Mouse (Mus musculus): ENCODE data around the gene Fry. TPM values are rescaled to one million over a fixed set of nuclear protein-coding genes. Genes with fewer than 3 reads are reported as not detected.

Gene Fry
- total RNA-seq, 4 experiments from 2014 or later, result 116 to 137 (median 123) TPM

- no peak for DNase-seq (ENCODE audit: low spot score)
Measured at GRCm38 (mm10) chr5:150223546-150224239, 105.2 kb downstream of the Fry start.

DNA sequence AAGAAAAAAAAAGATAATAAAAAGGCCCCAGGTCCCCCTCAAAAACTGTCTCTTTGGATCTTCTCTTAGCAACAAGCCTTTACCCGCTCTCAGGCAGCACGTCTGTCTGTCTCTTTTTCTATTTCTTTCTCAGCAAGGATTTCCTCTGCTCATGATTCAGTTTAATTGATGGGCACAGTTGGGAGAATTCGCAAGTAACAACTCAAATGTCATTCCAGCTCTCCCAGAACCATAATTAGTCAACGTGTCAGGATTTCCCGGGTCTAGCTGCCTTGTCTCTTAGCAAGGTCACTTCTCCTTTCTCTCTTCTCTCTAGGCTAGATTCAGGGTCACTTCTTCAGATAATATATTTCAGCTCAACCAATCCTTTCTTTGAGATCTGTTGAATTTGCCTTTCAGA, 110.6 kb downstream of the Fry start:
- no peak for DNase-seq (ENCODE audit: low spot score)

DNA sequence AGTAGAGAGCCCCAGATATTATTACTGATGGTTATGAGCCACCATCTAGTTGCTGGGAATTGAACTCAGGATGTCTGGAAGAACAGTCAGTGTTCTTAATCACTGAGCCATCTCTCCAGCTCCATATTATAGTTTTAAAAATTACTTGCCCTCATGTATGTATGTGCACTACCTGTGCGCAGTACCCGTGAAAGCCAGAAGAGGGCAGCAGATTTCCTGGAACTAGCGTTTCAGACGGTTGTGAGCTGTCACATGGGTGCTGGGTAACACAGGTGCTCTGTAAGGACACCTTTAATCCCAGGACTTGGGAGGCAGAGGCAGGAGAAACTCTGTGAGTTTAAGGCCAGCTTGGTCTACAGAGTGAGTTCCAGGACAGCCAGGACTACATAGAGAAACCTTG, 111.3 kb downstream of the Fry start:
- DNase-seq (ENCODE audit: low spot score), result no peak

DNA sequence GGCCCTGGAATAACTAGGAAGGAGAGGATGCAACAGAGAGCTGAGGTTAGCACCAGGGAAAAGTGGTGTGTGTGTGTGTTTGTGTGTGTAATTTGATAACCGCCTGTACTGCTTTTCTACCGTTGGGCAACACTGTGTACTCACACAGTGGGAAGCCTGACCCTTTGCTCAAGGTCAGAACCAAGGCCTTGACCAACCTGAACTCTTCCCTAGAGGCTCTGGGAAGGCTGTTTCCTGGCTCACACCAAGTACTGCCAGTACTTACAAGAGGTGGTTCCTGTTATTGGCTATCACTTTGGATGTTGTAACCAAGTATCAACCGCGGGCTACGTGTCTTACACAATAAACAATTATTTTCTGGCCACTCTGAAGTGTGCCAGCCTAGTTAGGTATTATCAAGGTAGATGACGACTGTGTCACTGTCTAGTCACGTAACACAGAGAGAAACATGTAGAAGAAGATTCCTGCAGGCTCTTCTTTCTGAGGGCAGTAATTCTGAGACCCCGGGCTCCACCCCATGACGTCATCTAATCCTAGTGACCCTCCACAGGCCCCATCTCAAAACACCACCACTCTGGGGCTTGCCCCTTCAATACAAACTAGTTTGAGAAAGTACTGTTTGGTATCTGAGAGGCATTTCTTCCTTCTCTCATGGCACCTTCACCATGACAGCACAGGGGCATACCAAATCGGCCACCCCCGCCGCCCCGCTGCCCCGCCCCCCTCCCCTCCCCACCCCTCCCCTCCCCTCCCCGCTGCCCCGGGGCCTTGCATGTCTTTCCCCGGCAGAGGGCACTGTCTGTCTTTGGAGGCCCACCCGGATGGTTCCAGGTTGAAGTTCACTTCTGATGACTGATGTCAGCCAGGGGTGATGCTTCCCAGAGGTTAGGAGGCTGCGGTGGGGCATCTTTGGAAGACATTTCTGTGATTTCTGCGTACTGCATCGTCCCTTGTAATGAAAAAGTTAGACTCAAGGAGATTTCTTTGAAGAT, 114.0 kb downstream of the Fry start:
- DNase-seq (ENCODE audit: low spot score), result peak; percentile 26

DNA sequence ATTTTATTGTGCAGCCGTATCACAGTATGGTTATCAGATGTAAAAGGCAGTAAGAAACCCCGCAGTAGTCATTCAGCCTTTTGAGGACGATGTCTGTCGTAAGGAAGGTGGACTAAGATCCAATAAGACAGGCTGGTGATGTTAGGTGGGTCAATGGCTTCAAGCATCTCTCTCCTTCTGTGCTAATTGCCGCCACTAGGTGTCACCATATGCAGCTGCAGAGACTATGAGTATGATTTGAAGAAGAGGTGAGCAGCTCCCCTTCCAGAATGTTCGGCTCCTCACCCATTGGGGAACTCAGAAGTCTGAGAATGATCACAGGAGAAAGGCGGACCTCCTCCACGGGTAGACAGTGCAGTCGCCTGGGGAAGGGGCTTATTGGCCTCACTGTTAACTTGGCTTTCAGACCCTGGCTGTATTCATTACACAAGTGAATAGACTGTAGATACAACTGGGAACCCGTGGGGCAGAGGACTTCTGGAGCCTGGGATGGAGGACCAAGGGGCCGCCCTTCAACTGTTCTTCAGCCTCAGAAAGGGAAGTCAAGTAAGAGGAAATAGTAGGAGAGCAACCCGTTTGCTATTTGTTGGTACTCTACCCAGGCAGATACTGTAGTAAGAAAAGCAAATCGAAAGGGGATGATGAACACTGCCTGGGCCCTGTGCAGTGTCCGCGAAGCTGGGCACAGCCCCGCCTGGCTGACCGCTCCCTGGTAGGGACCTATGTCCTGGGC, 114.9 kb downstream of the Fry start:
- peak; percentile 76 for DNase-seq (ENCODE audit: low spot score)

DNA sequence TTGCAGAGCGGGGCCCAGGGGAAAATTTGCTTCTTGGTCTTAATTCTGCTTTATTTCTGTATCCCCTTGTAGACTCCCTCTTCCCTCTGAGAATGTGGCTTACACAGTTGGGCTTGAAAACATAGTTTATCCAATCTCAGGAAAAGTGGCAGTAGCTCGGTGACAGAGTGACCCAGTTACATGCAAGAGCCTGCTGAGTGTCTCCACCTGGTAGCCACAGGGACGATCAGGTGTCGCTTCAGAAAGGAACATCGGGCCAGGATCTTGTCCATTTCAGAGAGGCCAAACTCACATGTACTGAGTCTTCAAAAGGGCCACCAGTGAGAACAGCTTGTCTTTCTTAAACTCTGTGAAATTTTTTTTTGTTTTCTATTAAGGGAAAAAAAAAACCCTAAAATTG, 117.5 kb downstream of the Fry start:
- no peak for DNase-seq (ENCODE audit: low spot score)

DNA sequence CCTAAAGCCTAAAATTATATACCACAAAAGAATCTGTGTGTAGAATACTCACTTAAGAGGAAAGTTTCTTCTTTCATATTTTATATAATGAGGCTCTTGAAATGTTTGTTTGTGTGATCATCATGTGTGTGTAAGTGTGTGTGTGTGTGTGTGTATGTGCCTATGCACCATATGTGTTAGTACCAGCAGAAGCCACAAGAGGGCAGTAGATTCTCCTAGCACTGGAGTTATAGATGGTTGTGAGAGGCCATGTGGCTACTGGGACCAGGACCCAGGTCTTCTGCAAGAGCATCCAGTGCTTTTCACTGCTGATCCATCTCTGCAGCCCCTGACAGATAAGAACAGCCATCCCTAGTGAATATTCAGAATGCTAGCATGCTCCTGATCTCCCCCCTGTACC, 118.2 kb downstream of the Fry start:
- no peak for DNase-seq (ENCODE audit: low spot score)

DNA sequence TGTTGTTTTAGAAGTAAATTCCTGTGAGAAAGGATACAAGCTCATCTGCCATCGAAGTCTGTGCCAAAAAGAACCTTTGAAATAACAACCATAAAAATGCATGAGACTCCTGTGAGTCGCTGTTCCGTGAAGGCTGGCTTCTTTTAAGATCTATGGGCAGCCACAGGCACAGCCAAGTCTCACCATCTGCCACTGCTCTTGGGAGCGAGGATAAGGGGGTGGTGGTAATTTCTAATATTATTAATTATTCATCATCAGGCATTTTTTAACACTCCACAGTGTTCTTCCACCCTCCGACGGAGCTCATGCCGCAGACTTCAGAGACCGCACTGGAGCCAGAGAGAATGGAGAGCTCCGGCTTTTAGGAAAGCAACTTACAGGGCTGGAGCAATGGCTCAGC, 123.2 kb downstream of the Fry start:
- no peak for DNase-seq (ENCODE audit: low spot score)

- no peak for DNase-seq (ENCODE audit: low spot score)
Measured at GRCm38 (mm10) chr5:150246737-150247136, 128.3 kb downstream of the Fry start.

- no peak for DNase-seq (ENCODE audit: low spot score)
Measured at GRCm38 (mm10) chr5:150257764-150258163, 139.3 kb downstream of the Fry start.

DNA sequence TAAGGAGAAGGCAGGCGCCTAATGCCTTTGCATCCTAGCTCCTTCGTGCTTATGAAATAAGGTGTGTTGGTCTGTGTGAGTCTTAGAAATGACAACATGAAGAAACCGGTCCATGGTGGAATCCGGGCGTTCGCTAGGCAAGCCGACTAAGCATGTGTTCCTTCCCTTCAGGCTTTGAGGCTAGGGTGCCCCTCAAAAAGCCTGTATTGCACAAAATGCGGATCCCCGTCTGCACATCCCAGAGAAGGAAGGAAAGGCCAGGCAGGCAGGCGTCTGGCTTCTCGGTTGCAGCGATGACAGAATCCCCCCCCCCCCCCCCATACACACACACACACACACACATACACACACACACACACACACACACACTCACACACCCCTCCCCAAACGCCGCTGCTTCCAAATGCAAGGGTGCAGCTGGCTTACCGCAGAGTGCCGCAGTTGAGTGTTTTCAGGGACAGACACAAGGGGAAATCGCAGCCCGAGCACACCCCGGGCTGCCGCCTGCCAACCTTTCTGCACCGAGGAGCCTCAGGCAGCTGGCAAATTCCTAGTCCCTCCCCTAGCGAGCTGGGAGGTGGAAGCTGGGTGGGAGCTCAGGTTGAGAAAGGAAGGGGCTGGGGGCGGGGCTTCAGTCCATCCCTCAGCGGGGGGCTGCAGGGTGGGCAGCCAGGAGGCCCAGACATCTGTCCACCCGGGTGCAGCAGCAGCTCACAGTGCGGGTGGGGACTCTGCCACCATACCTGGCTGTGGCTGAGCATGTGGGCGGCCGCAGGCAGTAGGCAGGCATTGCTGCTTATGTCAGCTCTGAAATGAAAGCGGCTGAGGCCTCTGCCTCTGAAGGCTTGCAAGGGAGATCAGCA, 141.0 kb downstream of the Fry start:
- peak; percentile 13 for DNase-seq (ENCODE audit: low spot score)

GRCm38 (mm10) chr5:150260054-150260386, 141.6 kb downstream of the Fry start:
- no peak for DNase-seq (ENCODE audit: low spot score)

DNA sequence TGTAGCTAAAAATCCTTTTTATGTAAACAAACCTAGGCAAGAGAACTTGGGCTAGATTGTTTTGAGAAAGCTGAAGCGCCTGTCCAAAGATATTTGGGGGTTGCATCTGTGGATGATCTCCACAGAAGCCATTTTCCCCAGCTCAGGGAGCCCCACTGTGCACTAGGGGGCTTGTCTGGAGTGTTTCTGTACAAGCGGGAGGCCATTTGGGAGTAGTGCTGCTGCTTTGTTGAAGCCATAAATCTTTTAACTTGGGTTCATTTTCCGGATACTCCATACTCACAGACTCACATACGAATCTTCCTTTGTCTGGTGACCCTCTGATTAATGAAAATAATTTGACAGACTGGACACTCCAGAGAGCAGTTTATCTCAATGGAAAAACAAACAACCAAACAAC, 142.9 kb downstream of the Fry start:
- no peak for DNase-seq (ENCODE audit: low spot score)

DNA sequence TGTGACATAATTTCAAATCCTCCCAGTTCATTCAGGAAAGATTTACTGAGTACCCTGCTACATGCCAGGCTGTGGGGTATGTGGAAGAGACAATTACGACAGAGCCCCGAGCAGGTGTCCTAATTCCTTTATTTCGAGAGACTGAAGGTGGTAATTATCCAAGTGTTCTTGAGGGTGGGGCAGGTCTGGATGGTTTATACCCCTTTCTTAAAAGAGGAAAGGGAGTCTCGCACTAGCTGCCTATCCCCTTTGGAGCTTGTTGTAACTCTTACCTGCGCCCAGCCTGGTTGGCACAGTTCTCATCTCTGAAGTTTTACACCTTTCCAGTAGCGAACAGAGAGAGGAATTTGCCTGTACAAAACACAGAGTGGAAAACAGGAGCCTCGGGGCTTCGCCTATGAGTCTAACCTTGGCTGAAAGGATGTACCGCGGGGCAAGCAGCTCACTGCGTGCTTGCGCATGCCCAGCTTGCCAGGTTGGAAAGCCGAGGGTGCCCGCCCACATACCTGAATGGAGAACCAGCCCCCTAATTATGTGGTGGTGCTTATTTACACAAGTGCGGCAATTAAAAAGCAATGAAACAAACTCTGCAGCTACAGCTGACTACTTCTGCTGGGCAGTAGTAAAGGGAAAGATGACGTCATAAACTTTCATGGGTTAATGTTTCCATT, 143.7 kb downstream of the Fry start:
- DNase-seq (ENCODE audit: low spot score), result no peak

DNA sequence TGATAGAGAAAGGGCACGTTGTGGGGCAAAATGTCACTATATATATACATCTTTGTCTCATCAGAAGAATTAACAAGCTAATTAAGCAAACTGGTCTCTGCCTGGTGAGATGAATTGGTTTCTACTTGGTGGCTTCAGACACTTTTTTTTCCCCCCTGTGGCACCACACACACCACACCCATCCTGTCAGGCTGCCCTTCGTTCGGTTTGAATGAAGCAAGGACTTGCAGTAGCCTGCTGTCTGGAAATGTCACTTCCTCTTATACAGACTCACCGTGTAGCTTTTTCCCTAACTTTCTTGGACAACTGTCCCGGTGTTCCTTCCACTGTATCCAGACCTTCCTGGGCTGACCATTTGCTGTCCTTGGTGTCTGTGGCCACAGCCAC, 144.3 kb downstream of the Fry start:
- peak; percentile 45 for DNase-seq (ENCODE audit: low spot score)

GRCm38 (mm10) chr5:150263162-150263561, 144.7 kb downstream of the Fry start:
- DNase-seq (ENCODE audit: low spot score), result peak; percentile 35

GRCm38 (mm10) chr5:150263656-150264055, 145.2 kb downstream of the Fry start:
- peak; percentile 13 for DNase-seq (ENCODE audit: low spot score)

- no peak for DNase-seq (ENCODE audit: low spot score)
Measured at GRCm38 (mm10) chr5:150265005-150265404, 146.6 kb downstream of the Fry start.

GRCm38 (mm10) chr5:150265953-150266352, 147.5 kb downstream of the Fry start:
- DNase-seq (ENCODE audit: low spot score), result no peak

- DNase-seq (ENCODE audit: low spot score), result no peak
Measured at GRCm38 (mm10) chr5:150268261-150268660, 149.8 kb downstream of the Fry start.

GRCm38 (mm10) chr5:150270468-150270867, 152.0 kb downstream of the Fry start:
- no peak for DNase-seq (ENCODE audit: low spot score)

Data from heart, adult 8-10 months (tissue).